Mouse (Mus musculus) neural tube, embryonic 11.5 days (tissue): ENCODE measurements around the gene Anapc11. TPM values are rescaled to one million over a fixed set of nuclear protein-coding genes. Genes with fewer than 3 reads are reported as not detected.
A peak's percentile ranks its signal among the peaks of the same experiment; 100 is the strongest.

Experiments used
- ATAC-seq: fragments of 200-750 bp; cut with Nextera tagmentation; 2 replicates; pipeline ENCODE4 v1.8.0; 2017; ENCODE audit warnings: moderate number of reproducible peaks, mild to moderate bottlenecking, moderate TSS enrichment, moderate library complexity; ENCODE audit not compliant: insufficient read depth, low FRiP score, low TSS enrichment
- DNase-seq: peaks from one replicate; pipeline ENCODE4 v3.0.0-alpha.2; 2015; ENCODE audit warnings: low spot score
- H3K27ac ChIP-seq: fragments of 300-500 bp; sonication (generic); 2 replicates; pipeline ENCODE4 v1.5.1; 2014; ENCODE audit warnings: low read depth, mild to moderate bottlenecking, low read length
- H3K27me3 ChIP-seq: fragments of 300-500 bp; sonication (generic); 2 replicates; pipeline ENCODE4 v1.6.1; 2014; ENCODE audit warnings: mild to moderate bottlenecking, low read length, mixed read lengths; ENCODE audit not compliant: control insufficient read depth, insufficient read depth
- H3K36me3 ChIP-seq: fragments of 300-500 bp; sonication (generic); 2 replicates; pipeline ENCODE4 v1.6.1; 2014; ENCODE audit warnings: mild to moderate bottlenecking, low read length, moderate library complexity, mixed read lengths; ENCODE audit not compliant: control insufficient read depth, insufficient read depth
- H3K4me1 ChIP-seq: fragments of 300-500 bp; sonication (generic); 2 replicates; pipeline ENCODE4 v1.6.1; 2014; ENCODE audit warnings: low read length, mixed read lengths; ENCODE audit not compliant: control insufficient read depth, insufficient read depth
- H3K4me2 ChIP-seq: fragments of 300-500 bp; sonication (generic); 2 replicates; pipeline ENCODE4 v1.6.1; 2014; ENCODE audit warnings: low read depth, mild to moderate bottlenecking, moderate library complexity
- H3K4me3 ChIP-seq: fragments of 300-500 bp; sonication (generic); 2 replicates; pipeline ENCODE4 v1.5.1; 2014; ENCODE audit warnings: low read depth, low read length
- H3K9ac ChIP-seq: fragments of 300-500 bp; sonication (generic); 2 replicates; pipeline ENCODE4 v1.6.1; 2014; ENCODE audit warnings: mild to moderate bottlenecking, low read length
- H3K9me3 ChIP-seq: fragments of 300-500 bp; sonication (generic); 2 replicates; pipeline ENCODE4 v1.6.1; 2016; ENCODE audit warnings: low read length; ENCODE audit not compliant: control insufficient read depth
- WGBS: fragments of 180-500 bp; shearing (Covaris S2); extraction: QIAGEN DNeasy Blood & Tissue Kit; methylation state at CpG from one replicate; pipeline ENCODE4 v1.1.7; 2014; 5-methylcytosine and 5-hydroxymethylcytosine counted together
- microRNA-seq: library from miRNA; unstranded; fragments of <30 nt; microRNA quantifications from one replicate; pipeline ENCODE4, GENCODE M21; 2016
- polyA plus RNA-seq: library from polyadenylated mRNA; unstranded; fragments of >200 nt; fragmentation: Nextera tagmentation; extraction: Ambion mirVana; gene quantifications from 2 replicates; pipeline ENCODE4 v1.2.1, GENCODE M21; 2014

Anapc11 gene
- polyA plus RNA-seq, 1 experiment from 2014 or later, result 199 TPM

DNA sequence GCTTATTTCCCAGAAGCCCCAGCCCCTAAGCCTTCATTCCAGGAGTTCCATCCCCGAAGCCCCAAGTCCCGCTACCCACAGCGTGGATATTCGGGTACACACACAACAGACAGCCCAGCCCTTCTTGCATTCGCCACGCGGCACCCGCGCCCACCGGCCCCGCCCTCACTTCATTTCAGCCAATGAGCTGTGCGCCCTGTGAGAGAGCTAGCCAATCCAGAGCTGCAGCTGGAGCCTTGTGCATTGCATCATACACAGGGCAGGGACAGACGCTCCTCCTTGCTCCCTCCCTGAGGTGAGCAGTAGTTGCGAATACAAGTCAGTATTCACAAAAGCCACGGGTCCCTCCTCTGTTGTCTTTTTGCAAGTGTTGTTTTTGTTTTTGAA, 45.4 kb downstream of the Anapc11 start, which contains the start of gene Pycr1:
TSS of gene Pycr1 (minus strand) at position 169 of the 387 bp plus-strand sequence.
- H3K27ac ChIP-seq, result no peak within 1 kb of the TSS
- peak within 1 kb of the TSS; percentile 46 for H3K4me3 ChIP-seq
- under 1% methylated on average over 15 of the region's 15 CpGs for WGBS
- H3K9me3 ChIP-seq, result no peaks in the 10 kb centered on the region
- DNase-seq, result peak; percentile 92
- peak; percentile 100 for ATAC-seq
- H3K9ac ChIP-seq, result peak within 1 kb of the TSS; percentile 68
- H3K4me2 ChIP-seq, result peak within 1 kb of the TSS; percentile 84
- H3K36me3 ChIP-seq, result no peaks in the 10 kb centered on the region; the same call in 1 of the 2 replicates
- H3K27me3 ChIP-seq, result no peaks in the 10 kb centered on the region
- peaks cover 16% of the 10 kb centered on the region for H3K4me1 ChIP-seq

DNA sequence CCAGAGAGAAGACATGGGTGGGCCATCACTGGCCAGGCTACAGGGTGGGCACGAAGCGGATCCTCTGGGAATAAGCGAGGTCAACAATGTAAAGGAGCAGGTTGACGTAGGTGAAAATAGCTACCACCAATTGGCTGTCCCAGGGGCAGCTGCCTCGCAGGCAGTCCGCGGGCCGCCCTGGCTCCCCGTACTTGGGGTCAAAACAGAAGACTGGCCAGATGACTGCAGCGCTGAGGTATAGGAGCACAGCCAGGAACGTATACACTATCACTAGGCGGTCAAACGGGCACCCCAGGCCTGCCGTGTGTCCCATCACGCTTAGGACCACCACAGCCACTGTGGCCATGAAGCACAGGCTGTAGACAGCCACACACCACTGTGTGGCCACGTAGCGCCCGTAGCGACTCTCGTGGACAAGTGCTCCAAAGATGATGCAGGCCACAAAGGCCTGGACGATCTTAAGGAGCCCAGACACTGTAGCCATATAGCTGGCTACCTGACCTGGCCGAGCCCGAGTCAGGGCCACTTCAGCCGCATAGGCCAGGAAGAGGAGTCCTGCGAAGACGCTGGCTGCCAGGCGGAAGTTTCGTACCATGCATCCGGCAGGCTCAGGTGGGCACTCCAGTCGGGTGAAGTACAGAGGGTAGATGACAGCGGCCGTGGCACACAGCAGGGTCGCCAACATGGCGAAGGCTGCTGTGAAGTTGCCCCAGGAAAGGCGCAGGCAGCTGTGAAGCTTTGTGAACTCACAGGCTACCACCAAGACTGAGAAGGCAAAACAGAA, 49.0 kb downstream of the Anapc11 start:
- DNase-seq (no peak), ATAC-seq (no peak)
- 80% methylated on average over 35 of the region's 35 CpGs for WGBS
- Histone ChIP-seq H3K27me3 (no peaks in the 10 kb centered on the region), H3K9ac (no peak overlapping the region), H3K9me3 (no peaks in the 10 kb centered on the region), H3K4me2 (no peak overlapping the region; the same call in 1 of the 2 replicates), H3K4me3 (no peak overlapping the region), H3K27ac (no peak overlapping the region), H3K36me3 (no peaks in the 10 kb centered on the region; the same call in 1 of the 2 replicates), H3K4me1 (peaks cover 15% of the 10 kb centered on the region)

- 2% methylated on average over 13 of the region's 13 CpGs for WGBS
- Histone ChIP-seq H3K36me3 (no peaks in the 10 kb centered on the region), H3K27me3 (no peaks in the 10 kb centered on the region), H3K4me1 (peaks cover 7% of the 10 kb centered on the region), H3K4me3 (peak within 1 kb of the TSS; percentile 4; the same call in 1 of the 2 replicates), H3K4me2 (peak within 1 kb of the TSS; percentile 40), H3K9ac (peak within 1 kb of the TSS; percentile 12; the same call in 1 of the 2 replicates), H3K27ac (no peak within 1 kb of the TSS), H3K9me3 (no peaks in the 10 kb centered on the region)
- ATAC-seq (no peak), DNase-seq (peak; percentile 44)
These were observed 49.8 kb downstream of the Anapc11 start, which contains the start of gene Myadml2 for GRCm38 (mm10) chr11:120648001-120648476. Myadml2 (minus strand) TSS chr11:120648158.

DNA sequence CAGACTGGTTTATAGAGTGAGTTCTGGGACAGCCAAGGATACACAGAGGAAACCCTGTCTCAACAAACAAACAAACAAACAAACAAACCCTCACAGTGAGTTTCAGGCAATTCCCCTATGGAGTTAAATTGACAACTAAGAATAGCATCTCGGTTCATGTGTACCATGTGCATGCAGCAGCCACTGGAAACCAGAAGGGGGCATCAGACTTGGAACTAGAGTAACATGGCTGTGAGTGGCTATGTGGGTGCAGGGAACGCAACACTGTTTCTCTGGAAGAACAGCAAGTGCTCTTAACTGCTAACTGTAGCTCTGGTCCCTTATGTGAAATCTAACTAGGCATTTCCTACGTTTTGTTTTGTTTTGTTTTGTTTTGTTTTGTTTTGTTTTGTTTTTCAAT, 53.7 kb downstream of the Anapc11 start:
- Histone ChIP-seq H3K27me3 (no peaks in the 10 kb centered on the region), H3K4me3 (no peak overlapping the region), H3K9me3 (no peaks in the 10 kb centered on the region), H3K27ac (no peak overlapping the region), H3K4me1 (peaks cover 7% of the 10 kb centered on the region), H3K4me2 (no peak overlapping the region), H3K36me3 (no peaks in the 10 kb centered on the region), H3K9ac (no peak overlapping the region)
- ATAC-seq (no peak), DNase-seq (no peak)
- 83% methylated on average over 3 of the region's 3 CpGs for WGBS

DNA sequence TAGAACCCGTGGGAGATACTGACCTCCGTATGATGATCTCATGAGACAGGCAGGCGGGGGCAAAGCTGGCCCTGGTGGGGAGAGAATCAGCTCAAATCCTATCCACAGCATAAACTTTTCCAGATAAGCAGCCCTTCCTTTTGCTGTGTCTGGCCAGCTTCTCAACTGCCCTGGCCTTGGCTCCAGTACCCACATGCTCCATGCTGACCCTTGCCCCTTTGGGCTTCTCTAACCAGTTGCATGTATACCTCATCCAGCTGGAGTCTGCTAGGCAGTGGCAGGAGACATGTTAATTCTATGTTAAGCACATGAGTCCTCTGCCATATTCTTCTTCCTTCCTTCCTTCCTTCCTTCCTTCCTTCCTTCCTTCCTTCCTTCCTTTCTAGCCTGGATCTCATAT, 56.5 kb downstream of the Anapc11 start:
- Histone ChIP-seq H3K4me1 (no peaks in the 10 kb centered on the region), H3K4me2 (no peak overlapping the region), H3K9ac (no peak overlapping the region), H3K9me3 (no peaks in the 10 kb centered on the region), H3K4me3 (no peak overlapping the region), H3K27ac (no peak overlapping the region), H3K27me3 (peaks cover 16% of the 10 kb centered on the region), H3K36me3 (no peaks in the 10 kb centered on the region)
- WGBS, result 94% methylated on average over 3 of the region's 3 CpGs
- ATAC-seq (no peak), DNase-seq (no peak)

DNA sequence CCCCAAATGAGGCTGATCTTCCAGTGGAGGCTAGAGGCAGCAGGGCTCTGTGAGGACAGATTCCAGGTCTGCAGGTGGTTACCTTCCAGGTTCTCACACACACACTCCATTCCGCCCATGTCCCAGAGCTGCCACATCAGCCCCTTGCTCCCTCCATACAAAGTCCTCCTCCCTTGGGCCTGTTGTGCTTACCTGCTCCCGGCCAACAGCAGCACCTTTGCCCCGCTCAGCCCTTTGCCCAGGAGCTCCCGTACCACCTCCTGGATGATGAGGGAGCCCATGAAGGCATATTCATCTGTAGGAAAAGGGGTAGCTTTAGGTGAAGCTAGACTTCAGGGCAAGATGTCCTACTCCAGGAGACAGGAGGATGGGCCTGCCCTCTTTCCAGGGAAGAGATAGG, 59.1 kb downstream of the Anapc11 start:
- no peak for ATAC-seq
- DNase-seq, result no peak
- 84% methylated on average over 4 of the region's 4 CpGs for WGBS
- no peak overlapping the region for H3K4me3 ChIP-seq
- no peak overlapping the region for H3K9ac ChIP-seq
- peaks cover 41% of the 10 kb centered on the region for H3K27me3 ChIP-seq
- H3K4me2 ChIP-seq, result no peak overlapping the region
- peaks cover 14% of the 10 kb centered on the region for H3K4me1 ChIP-seq
- H3K27ac ChIP-seq, result no peak overlapping the region
- H3K36me3 ChIP-seq, result no peaks in the 10 kb centered on the region
- H3K9me3 ChIP-seq, result no peaks in the 10 kb centered on the region

Small RNA genes within 50 kb of the gene (microRNA-seq; reads per million reads assigned to microRNA genes)
- gene Mir6936, result 2.1 reads per million

Other genes starting within 250 kb of the Anapc11 start
- 3,675 and 3,804 TPM in 2 replicates for gene Actg1, start 249.9 kb upstream of the Anapc11 start, polyA plus RNA-seq
- gene Fscn2, start 236.9 kb upstream of the Anapc11 start, polyA plus RNA-seq, result 0.42 and 0.81 TPM in 2 replicates
- gene Faap100, start 219.7 kb upstream of the Anapc11 start, polyA plus RNA-seq, result 34.5 and 39.5 TPM in 2 replicates
- gene Nploc4, start 160.7 kb upstream of the Anapc11 start, polyA plus RNA-seq, result 44.7 and 51.0 TPM in 2 replicates
- not detected in 2 replicates for gene Tspan10, start 155.8 kb upstream of the Anapc11 start, polyA plus RNA-seq
- gene Pde6g, start 144.9 kb upstream of the Anapc11 start, polyA plus RNA-seq, result 0.65 TPM in 1 of 2 replicates, not detected in the other
- gene Oxld1, start 140.4 kb upstream of the Anapc11 start, polyA plus RNA-seq, result 12.0 and 14.4 TPM in 2 replicates
- gene Ccdc137, start 140.3 kb upstream of the Anapc11 start, polyA plus RNA-seq, result 26.4 and 29.0 TPM in 2 replicates
- 61.2 and 65.7 TPM in 2 replicates for gene Arl16, start 130.8 kb upstream of the Anapc11 start, polyA plus RNA-seq
- 142 and 145 TPM in 2 replicates for gene Mrpl12, start 113.8 kb upstream of the Anapc11 start, polyA plus RNA-seq
- gene Slc25a10, start 106.6 kb upstream of the Anapc11 start, polyA plus RNA-seq, result 41.4 and 49.5 TPM in 2 replicates
- 0.19 and 0.24 TPM in 2 replicates for gene Gcgr, start 67.7 kb upstream of the Anapc11 start, polyA plus RNA-seq
- 244 and 251 TPM in 2 replicates for gene Mcrip1, start 48.7 kb upstream of the Anapc11 start, polyA plus RNA-seq
- not detected in 2 replicates for gene Ppp1r27, start 47.3 kb upstream of the Anapc11 start, polyA plus RNA-seq
- 562 and 566 TPM in 2 replicates for gene P4hb, start 25.2 kb upstream of the Anapc11 start, polyA plus RNA-seq
- gene Arhgdia, start 16.8 kb upstream of the Anapc11 start, polyA plus RNA-seq, result 686 and 719 TPM in 2 replicates
- 669 and 698 TPM in 2 replicates for gene Alyref, start 56 bp upstream of the Anapc11 start, polyA plus RNA-seq
- gene Npb, start 10.1 kb downstream of the Anapc11 start, polyA plus RNA-seq, result 0.78 TPM in 1 of 2 replicates, not detected in the other
- 109 and 118 TPM in 2 replicates for gene Pcyt2, start 19.5 kb downstream of the Anapc11 start, polyA plus RNA-seq
- gene Sirt7, start 26.8 kb downstream of the Anapc11 start, polyA plus RNA-seq, result 37.2 and 39.0 TPM in 2 replicates
- gene Mafg, start 35.2 kb downstream of the Anapc11 start, polyA plus RNA-seq, result 26.5 and 27.5 TPM in 2 replicates
- gene Pycr1, start 45.3 kb downstream of the Anapc11 start, polyA plus RNA-seq, result 31.8 and 33.8 TPM in 2 replicates
- 0.89 TPM in 1 of 2 replicates, not detected in the other for gene Myadml2, start 49.7 kb downstream of the Anapc11 start, polyA plus RNA-seq
- 2.6 and 3.0 TPM in 2 replicates for gene Notum, start 62.8 kb downstream of the Anapc11 start, polyA plus RNA-seq
- gene Aspscr1, start 74.6 kb downstream of the Anapc11 start, polyA plus RNA-seq, result 124 and 136 TPM in 2 replicates
- gene Cenpx, start 115.3 kb downstream of the Anapc11 start, polyA plus RNA-seq, result 112 and 115 TPM in 2 replicates
- 39.7 and 44.7 TPM in 2 replicates for gene Lrrc45, start 115.5 kb downstream of the Anapc11 start, polyA plus RNA-seq
- gene Rac3, start 123.0 kb downstream of the Anapc11 start, polyA plus RNA-seq, result 12.1 and 13.9 TPM in 2 replicates
- gene Dcxr, start 128.9 kb downstream of the Anapc11 start, polyA plus RNA-seq, result 14.9 and 16.5 TPM in 2 replicates
- gene Cbr2, start 133.7 kb downstream of the Anapc11 start, polyA plus RNA-seq, result 1.8 and 2.0 TPM in 2 replicates
- 7.7 and 8.6 TPM in 2 replicates for gene Hmga1b, start 164.4 kb downstream of the Anapc11 start, polyA plus RNA-seq
- gene Rfng, start 185.8 kb downstream of the Anapc11 start, polyA plus RNA-seq, result 36.7 and 40.5 TPM in 2 replicates
- gene Gps1, start 185.9 kb downstream of the Anapc11 start, polyA plus RNA-seq, result 286 and 291 TPM in 2 replicates
- gene Dus1l, start 198.0 kb downstream of the Anapc11 start, polyA plus RNA-seq, result 83.4 and 84.7 TPM in 2 replicates
- 108 and 125 TPM in 2 replicates for gene Fasn, start 226.1 kb downstream of the Anapc11 start, polyA plus RNA-seq